8 mouse cellular contexts compared by ENCODE assay signal in the genomic region with DNA sequence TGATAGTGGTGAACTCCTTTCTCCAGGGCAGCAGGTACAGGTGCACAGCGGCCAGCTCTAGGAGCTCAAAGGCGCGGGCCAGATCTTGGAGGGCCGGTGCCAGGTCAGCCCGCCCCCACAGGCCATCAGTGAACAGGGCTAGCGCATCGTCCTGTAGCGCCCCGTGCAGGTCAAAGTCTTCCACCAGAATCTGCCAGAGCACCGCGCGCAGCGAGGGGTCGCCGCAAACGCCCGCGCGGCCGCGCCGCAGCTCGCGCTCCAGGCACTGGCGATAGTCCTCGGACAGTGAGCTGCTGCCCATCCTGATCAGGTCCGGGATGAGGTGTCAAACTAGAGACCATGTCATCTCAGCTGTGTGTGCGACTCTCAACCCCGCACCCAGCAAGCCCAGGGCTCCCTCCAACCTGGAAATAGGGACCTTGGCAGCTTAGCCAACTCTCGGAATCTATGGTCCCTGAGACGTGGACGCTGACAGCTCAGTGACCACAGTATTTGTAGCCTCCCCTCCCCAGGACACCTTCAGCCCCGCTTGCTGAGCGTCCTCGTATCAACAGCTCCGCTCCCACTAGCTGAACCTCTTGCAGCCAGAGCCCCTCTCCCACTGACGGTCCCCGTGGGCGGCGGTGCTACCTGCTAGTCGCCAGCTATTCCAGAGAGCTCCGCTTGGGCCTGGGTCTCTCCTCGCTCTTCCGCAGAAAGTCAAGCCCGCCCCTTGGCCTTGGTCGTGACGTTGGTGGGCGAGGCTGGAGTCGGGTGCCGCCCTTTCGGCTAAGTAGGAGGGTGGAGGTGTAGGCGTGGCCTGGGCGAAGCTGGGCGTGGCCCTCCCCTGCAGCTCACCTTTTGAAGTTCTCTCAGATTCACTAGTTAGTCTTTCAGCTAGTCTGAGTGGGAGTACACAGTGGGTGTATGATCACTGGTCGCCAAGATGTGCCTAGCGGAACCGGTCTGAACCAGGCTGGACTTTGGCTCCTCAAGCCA. TPM values are rescaled to one million over a fixed set of nuclear protein-coding genes. Genes with fewer than 3 reads are reported as not detected.
DNase-seq lines count a peak whose midpoint lies in the region; ATAC-seq and TF ChIP-seq lines count a peak whose summit lies in the region.

TSS of gene Spata2l (minus strand) at position 714 of the 978 bp plus-strand sequence.

- no peaks in the 10 kb centered on the region for H3K36me3 ChIP-seq in limb, embryonic 14.5 days (ENCODE audit: control insufficient read depth, insufficient read depth, low read length)
- H3K36me3 ChIP-seq in midbrain, embryonic 16.5 days (ENCODE audit: control insufficient read depth, insufficient read depth, low read length) = no peaks in the 10 kb centered on the region

- peak within 1 kb of the TSS; percentile 63 for H3K4me2 ChIP-seq in limb, embryonic 14.5 days (replicated peaks; ENCODE audit: low read depth, low read length, severe bottlenecking)
- peak within 1 kb of the TSS; percentile 79 for H3K4me2 ChIP-seq in midbrain, embryonic 16.5 days (ENCODE audit: low read length)

- H3K9me3 ChIP-seq in limb, embryonic 14.5 days (ENCODE audit: control insufficient read depth, low read length) = no peaks in the 10 kb centered on the region
- H3K9me3 ChIP-seq in midbrain, embryonic 16.5 days (replicated peaks; ENCODE audit: control insufficient read depth, low read length, poor library complexity, severe bottlenecking) = no peaks in the 10 kb centered on the region

- peaks cover 2% of the 10 kb centered on the region; the same call in 1 of the 2 replicates for H3K4me1 ChIP-seq in bone marrow, adult 2 months (ENCODE audit: control insufficient read depth, insufficient read depth, low read length)
- H3K4me1 ChIP-seq in embryonic fibroblast, embryonic 13.5 days (ENCODE audit: control insufficient read depth, insufficient read depth, low read length) = peaks cover 4% of the 10 kb centered on the region; the same call in 1 of the 2 replicates
- 0 out of 2 replicates have a peak, but pooled peaks cover 8% of the 10 kb centered on the region for H3K4me1 ChIP-seq in limb, embryonic 14.5 days (ENCODE audit: control insufficient read depth, insufficient read depth, low read length)
- H3K4me1 ChIP-seq in midbrain, embryonic 16.5 days (ENCODE audit: control insufficient read depth, insufficient read depth, low read length) = peaks cover 19% of the 10 kb centered on the region

- 0 out of 2 replicates have a peak, but pooled peaks have one; percentile 1 for TF ChIP-seq CTCF in bone marrow, adult 2 months (IDR thresholded peaks at IDR 0.05; ENCODE audit: control insufficient read depth, insufficient read depth, low read length)
- TF ChIP-seq CTCF in embryonic fibroblast, embryonic 13.5 days (IDR thresholded peaks at IDR 0.05; ENCODE audit: borderline replicate concordance, insufficient read depth, low read length) = no peak

- peaks cover 16% of the 10 kb centered on the region for H3K27me3 ChIP-seq in limb, embryonic 14.5 days (ENCODE audit: control insufficient read depth, insufficient read depth, low read length)
- no peaks in the 10 kb centered on the region; the same call in none of the 2 replicates for H3K27me3 ChIP-seq in midbrain, embryonic 16.5 days (ENCODE audit: control insufficient read depth, insufficient read depth, low read depth, low read length)

- peak within 1 kb of the TSS; percentile 86 for H3K4me3 ChIP-seq in bone marrow, adult 2 months (replicated peaks; ENCODE audit: control insufficient read depth, low read depth, low read length)
- H3K4me3 ChIP-seq in embryonic fibroblast, embryonic 13.5 days (ENCODE audit: insufficient read depth, low read length) = peak within 1 kb of the TSS; percentile 63
- H3K4me3 ChIP-seq in limb, embryonic 14.5 days (replicated peaks; ENCODE audit: low read length) = peak within 1 kb of the TSS; percentile 40
- H3K4me3 ChIP-seq in midbrain, embryonic 16.5 days (ENCODE audit: low read depth, low read length) = peak within 1 kb of the TSS; percentile 49

- DNase-seq in B cell, adult 2 months = peak; percentile 95 to 96
- DNase-seq in heart, adult 8-10 months (ENCODE audit: low spot score) = peak; percentile 81
- DNase-seq in kidney, adult 8-10 months = peak; percentile 95
- DNase-seq in limb, embryonic 14.5 days (ENCODE audit: low spot score) = peak; percentile 85
- DNase-seq in spleen, postnatal 10 days (ENCODE audit: low spot score in 2 of 2) = peak; percentile 76 to 92

- WGBS in bone marrow, adult 2 months = 3% methylated on average over 57 of the region's 57 CpGs
- WGBS in limb, embryonic 14.5 days = 2% methylated on average over 54 of the region's 57 CpGs
- 2% methylated on average over 57 of the region's 57 CpGs for WGBS in midbrain, embryonic 16.5 days

- H3K9ac ChIP-seq in limb, embryonic 14.5 days (ENCODE audit: low read depth, low read length, severe bottlenecking) = peak within 1 kb of the TSS; percentile 28
- peak within 1 kb of the TSS; percentile 72 for H3K9ac ChIP-seq in midbrain, embryonic 16.5 days (ENCODE audit: low read depth, low read length)

- peak; percentile 57; the same call in 1 of the 2 replicates for TF ChIP-seq POLR2A in bone marrow, adult 2 months (IDR thresholded peaks at IDR 0.05; ENCODE audit: borderline replicate concordance, control insufficient read depth, low read depth, low read length)
- peak; percentile 58 for TF ChIP-seq POLR2A in embryonic fibroblast, embryonic 13.5 days (IDR thresholded peaks at IDR 0.05; ENCODE audit: low read depth, low read length)
- no peak for TF ChIP-seq POLR2A in limb, embryonic 14.5 days (IDR thresholded peaks at IDR 0.05; ENCODE audit: borderline replicate concordance, extremely low read depth, insufficient read depth, insufficient read length)

- ATAC-seq in limb, embryonic 14.5 days (ENCODE audit: low FRiP score, low read depth) = peak; percentile 90
- peak; percentile 72 for ATAC-seq in midbrain, embryonic 16.5 days

- no peak within 1 kb of the TSS for H3K27ac ChIP-seq in bone marrow, adult 2 months (ENCODE audit: control insufficient read depth, insufficient read depth, low read depth, low read length, poor library complexity)
- no peak within 1 kb of the TSS for H3K27ac ChIP-seq in embryonic fibroblast, embryonic 13.5 days (ENCODE audit: insufficient read depth, low read length)
- no peak within 1 kb of the TSS for H3K27ac ChIP-seq in limb, embryonic 14.5 days (replicated peaks; ENCODE audit: low read depth, low read length)
- H3K27ac ChIP-seq in midbrain, embryonic 16.5 days (ENCODE audit: low read length) = peak within 1 kb of the TSS; percentile 47; the same call in 1 of the 2 replicates

RNA-seq across cellular contexts. Expression of gene Spata2l, which starts in this region (rescaled TPM):
- polyA plus RNA-seq in bone marrow, adult 2 months (2011; ENCODE audit: insufficient read depth, insufficient read length, low replicate concordance, missing spikeins) = 2.8 TPM in 1 of 2 replicates, not detected in the other
- polyA plus RNA-seq in embryonic fibroblast, embryonic 13.5 days (2011; ENCODE audit: insufficient read length, low read depth, missing spikeins) = 1.5 and 2.3 TPM in 2 replicates
- 1 to 10 TPM; 4.4 to 7.0 (median 6.0) TPM for total RNA-seq in heart, adult 8-10 months (2022)
- 3.0 and 4.6 TPM in 2 replicates for polyA plus RNA-seq in limb, embryonic 14.5 days (2012; rRNA removed)
- 4.6 and 5.4 TPM in 2 replicates for polyA plus RNA-seq in limb, embryonic 14.5 days (2014; fragmentation: Nextera tagmentation; extraction: Ambion mirVana)
- polyA plus RNA-seq in midbrain, embryonic 16.5 days (2015; fragmentation: Nextera tagmentation; extraction: Ambion mirVana) = 8.2 and 12.1 TPM in 2 replicates
